Mouse (Mus musculus) brain, embryonic 18.5 days (tissue): ENCODE measurements at regions not wholly inside any gene's neighbourhood (a gene's known extent, or its start where the extent isn't known, plus 50 kb on each side); places are given as distances from the start of the nearest gene placed in this dataset.

ENCODE experiments used
- DNase-seq: peaks from one replicate; pipeline ENCODE4 v3.0.0-alpha.2; 2012; ENCODE audit warnings: low read depth, low spot score

DNA sequence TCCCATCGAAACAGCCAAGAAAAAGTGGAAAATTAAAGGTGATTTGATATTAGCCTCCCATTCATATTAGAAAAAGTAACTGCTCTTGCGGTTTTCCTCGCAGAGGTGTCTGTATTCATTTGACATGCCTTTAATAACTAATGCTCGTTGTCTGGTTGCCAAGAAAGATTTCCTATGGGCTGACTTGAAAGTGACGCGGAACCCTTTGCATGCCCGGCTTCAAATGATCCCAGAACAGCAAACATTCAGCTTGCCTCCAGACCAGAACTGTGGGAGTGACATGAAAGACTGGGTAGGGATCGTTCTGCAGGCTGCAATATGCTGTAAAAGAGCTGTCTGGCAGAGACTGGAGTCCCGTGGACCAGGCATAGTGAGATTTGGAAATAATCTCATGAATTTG is 81.9 kb upstream of the Pkdcc start:
- DNase-seq, result no peak

DNA sequence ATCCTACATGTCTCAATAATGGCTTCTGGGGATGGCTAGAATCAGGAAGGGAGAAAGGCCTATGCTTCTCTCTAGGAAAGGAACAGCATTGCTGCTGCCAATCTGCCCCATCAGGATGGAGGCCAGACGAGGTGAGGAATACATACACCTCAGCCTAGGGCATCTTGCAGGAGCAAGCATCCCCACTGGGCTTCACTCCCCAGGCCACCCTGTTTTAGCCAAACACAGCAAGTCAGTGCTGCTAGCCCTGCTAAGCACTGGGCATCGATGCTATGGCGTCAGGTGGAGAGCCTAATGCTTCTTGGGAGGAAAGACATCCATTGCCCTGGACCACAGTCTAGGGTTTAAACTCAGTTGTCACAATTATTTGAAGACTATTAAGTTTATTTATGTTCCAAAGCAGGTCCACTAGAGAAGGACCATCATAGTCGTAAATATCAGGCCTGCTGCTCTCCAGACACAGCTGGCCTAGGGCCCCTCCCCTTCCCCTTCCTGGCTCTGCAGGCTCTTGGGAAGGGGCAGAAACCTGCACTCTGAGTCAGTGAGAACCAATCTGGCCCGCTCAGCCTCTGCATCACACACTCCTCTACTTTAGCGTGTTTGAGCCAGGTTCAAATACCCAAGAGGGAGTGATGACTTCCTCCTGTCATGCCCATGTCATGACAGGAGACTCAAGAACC is 79.5 kb upstream of the Pkdcc start:
- DNase-seq, result no peak

DNA sequence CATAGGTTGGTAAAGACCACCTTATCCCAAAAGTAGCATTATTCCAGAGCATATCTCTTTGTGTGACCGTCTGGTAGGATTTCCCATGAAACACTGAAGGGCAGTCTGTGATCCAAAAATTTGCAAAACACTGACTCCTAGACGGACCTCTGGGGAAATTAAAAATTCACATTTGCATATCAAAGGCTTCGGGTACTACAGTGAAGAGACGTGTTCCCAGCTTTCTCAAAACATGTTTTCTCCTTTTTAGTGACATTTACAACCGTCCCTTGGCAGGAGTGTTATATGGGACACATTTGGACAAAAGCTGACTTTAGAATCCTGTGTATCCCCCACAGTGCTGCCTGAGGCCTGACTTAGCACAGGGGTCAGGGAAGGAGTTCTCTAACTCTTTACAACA is 78.8 kb upstream of the Pkdcc start:
- no peak for DNase-seq

DNA sequence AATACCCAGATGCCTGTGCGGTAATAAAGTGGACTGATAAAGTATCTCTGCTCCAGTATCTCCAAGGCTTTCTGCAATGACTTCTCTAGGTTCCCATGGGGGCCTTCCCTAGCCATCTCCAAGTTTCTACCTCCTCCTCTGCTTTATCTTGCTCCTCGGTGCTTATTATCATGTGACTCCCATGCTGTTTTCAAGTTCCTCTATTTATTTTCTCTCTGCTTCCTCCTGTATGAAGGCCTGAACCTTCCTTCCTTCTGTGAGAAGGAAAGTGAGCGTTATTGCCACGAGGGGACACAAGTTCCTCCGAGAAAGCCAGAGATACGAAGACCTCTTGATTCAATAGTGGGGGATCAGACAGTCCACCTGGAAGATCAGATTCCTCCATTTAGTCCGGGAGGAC is 77.4 kb upstream of the Pkdcc start:
- DNase-seq, result no peak

DNA sequence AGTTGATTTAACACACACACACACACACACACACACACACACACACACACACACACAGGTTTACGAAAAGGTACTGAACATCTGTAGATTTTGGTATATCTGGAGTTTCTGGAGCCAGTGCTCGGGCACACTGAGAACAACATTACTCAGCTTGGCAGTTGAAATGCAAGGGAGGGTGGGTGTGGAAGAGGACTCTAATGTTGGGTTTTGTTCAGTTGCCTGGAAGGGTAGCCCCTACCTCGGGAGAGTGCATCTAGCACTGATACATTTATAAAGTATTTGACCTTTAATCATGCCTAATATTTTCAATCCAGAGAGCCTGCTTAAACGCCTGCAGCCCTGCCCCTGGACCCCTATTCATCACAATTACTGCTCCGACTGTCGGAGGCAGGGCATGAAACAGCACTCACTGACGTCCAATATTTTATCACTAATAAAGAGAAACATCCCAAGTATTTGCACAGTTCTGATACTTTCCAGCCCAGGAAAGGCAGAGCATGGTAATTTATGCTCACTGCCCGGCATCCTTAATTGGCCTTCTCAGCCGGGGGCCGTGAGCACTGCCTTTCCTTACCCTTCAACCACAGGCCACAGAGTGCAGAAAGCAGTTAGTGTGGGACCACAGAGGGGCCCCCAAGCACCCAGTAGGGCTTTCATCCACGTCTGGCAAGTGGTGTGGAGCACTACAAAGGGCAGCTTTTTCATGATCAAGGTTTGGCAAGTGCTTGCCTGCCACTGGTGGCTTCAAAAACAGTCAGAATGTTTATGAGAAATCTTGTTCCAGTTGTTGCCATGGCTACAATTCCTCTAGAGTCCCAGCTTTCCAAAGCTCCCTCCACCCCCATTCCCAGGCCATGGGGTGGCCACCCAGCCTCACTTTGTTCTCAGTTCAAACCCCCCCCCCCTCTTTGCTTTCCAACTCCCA is 76.3 kb upstream of the Pkdcc start:
- no peak for DNase-seq

DNA sequence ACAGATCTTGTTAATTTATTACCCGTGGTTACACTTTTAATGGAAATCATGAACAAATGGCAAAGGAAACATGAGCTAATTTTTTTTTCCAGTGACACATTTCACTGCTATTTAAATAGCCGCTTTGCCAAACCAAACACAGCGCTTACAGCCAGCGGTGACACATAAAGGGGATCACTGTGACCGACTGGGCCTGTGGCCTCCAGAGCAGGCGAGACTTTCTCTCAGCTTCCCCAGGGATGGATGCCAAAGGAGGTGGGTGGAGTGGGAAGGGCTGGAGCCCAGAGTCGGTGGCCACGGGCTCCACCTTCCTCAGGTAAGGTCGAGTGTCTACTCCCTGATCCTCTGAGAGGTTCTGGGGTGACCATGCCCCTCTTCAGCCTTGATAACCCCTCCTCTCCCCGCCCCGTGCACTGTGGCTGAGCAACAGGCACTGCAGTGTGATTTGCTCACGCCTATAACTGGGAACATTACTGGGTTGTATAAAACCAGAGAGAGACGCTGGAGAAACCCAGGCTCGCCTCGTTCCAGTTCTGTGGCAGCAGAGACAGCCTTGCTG is 66.6 kb upstream of the Pkdcc start:
- no peak for DNase-seq

DNA sequence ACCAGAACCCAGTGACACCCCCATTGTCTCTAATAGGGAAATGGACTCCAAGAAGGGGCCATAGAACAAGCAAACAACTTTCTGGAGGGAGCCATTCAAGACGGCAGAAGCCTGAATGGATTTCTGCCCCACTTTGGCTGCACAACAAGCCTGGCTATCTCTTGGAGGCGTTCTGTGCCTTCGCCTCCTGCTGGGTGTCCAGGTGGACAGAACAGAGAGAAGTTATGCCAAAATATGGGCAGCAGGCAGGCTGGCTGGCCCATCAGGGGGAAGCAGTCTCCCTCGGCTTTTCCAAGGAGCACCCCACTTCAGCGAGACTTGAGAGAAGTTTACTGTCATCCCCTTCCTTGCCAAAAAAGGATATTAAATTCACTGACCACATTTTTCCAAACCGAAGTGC is 65.8 kb upstream of the Pkdcc start:
- DNase-seq, result no peak

DNA sequence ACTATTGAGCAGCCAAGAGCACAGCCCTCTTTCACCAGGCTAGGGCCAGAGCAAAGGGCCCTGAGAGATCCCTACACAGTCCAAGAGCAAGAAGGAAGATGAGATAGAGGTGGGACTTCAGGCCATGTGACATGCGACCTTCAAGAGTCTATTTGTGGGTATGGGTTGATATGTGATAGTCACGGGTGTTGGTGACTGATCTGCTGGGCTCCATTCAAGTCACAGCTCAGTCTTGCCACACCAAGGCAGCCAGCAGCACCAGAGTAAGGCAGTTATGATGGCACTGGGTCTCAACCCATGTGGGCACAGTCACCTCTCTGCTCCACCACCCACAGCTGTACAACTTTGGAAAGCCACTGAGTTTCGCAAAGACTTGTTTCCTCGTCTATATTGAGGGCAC is 60.0 kb upstream of the Pkdcc start:
- no peak for DNase-seq

DNA sequence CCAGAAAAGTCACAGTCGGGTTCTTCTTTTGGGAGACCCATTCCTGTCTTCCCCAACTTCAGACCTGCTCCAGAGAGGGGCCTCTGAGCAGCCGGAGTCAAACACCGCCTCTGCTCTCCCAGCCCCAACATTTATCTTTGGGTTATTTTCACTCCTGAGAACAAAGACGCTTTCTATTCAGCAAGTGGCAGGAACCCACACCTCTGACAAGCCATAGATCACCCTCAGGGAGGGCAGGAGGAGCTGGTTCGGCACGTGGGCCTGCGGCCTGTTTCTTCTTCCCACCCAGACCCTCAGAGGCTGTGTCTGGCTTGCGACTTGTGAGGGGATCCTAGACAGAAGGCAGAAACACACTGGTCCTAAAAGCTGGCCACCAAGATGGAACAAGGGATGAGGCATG is 58.4 kb upstream of the Pkdcc start:
- DNase-seq, result no peak

DNA sequence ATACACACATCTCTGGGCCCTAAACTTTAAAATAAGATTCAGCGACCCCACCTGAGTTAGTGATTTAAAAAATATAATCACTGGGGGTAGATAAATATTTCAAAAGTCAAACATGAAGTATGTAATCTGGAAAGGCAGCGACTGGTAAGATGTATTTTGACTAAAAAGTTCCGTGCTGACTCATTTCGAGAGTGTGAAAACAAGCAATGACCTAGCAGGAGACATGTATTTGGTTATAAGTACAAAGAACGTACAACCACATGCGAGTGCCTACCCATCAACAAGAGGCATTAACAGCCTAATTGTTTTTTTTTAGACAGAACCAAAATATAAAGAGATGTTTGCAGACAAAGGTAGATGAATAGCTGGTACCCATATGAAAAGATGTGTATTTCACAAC is 57.0 kb upstream of the Pkdcc start:
- DNase-seq, result no peak

DNA sequence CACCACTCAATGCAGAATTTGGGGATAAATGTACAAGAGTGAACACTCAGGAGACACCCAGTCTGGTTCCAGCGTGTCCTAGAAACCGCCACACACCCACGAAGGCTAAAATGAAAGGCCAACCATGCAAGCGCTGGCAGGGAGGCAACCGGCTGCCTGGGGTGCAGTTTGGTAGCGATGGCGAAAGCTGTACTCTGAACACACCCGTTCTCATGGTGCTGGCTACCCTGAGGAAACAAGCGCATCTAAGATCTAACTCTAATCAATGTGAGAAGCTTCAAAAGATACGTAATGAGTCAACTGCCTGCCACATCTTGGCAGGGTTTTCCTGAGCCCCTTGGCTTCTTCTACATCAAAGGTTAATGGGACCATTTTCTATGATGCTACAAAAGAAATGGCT is 56.4 kb upstream of the Pkdcc start:
- DNase-seq, result no peak

DNA sequence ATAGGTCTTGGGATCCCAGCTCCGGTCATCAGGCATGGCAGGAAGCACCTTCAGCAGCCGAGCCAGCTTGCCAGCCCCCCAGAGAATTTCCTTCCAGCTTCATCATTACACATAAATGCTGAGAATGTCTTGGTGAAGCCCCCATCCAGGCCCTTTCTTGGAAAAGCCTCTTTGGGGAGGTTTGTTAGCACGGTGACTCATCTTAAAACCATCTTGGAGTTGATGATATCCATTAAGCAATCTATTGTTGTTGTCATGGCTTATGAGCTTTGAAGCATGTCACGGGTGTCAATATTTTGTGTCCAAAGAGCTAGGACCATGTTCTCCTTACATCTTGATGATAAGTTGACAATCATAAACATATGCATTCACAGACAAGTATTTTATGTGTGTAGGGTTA is 55.5 kb upstream of the Pkdcc start:
- DNase-seq, result no peak

DNA sequence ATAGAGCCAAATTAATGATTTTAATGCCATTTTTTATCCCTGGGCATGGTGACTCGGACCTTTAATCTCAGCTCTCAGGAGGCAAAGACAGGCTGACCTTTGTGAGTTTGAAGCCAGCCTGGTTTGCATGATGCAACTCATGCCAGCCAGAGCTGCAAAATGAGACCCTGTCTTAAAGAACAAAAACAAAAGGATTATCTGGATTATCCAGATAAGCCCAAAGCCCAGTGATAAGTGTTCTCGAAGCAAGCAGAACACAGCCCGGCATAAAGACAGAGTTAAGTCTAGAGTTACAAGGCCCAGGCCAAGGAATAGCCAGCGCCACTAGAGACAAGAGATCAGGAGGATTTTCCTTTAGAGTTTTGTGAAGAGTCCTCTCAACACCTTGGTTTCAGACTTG is 54.8 kb upstream of the Pkdcc start:
- no peak for DNase-seq

DNA sequence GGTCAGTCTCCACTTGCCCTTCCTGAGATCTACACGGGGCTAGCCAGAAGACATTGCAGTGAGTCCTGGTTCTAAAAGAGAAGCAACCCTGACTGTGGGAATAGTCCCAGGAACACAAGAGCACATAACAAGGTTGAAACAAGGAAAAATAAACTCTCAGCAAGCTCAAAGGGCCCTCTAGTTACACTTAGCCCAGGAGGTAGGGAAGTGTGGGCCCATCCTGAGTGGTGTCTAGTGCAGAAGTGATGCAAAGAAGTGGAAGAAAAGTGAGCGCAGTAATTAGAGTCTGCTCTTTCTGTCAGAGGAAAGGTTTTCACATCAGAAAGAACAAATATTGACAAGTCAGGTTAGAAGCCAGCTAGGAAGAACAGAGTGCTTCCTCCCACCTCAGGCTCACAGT is 53.4 kb upstream of the Pkdcc start:
- DNase-seq, result no peak

DNA sequence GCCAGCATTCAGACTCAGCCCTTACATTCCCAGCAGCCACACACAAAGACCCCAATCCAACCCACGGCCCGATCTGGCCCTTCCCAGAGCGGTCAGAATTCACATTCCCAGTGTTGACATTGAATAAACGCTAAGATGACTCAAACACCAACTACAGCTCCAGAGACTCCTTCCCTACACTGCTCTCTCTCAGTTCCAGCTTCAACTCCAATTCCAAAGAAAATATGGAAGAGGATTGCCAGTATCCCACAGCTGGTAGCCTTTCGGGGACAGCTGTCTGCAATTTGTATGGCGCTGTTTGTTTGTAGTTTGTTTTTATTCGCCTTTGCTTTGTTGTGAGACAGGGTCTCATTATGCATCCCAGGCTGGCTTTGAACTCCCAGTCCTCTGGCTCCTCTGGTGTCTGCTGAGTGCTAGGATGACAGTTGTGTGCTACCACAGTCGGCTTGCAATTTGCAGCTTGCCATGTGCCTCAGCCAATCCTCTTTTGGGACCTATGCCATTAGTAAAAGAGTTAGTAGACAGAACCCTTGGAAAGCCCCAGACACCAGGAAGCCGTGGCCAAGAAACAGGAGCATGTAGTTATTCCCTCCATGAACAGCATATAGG is 51.0 kb upstream of the Pkdcc start:
- DNase-seq, result no peak

DNA sequence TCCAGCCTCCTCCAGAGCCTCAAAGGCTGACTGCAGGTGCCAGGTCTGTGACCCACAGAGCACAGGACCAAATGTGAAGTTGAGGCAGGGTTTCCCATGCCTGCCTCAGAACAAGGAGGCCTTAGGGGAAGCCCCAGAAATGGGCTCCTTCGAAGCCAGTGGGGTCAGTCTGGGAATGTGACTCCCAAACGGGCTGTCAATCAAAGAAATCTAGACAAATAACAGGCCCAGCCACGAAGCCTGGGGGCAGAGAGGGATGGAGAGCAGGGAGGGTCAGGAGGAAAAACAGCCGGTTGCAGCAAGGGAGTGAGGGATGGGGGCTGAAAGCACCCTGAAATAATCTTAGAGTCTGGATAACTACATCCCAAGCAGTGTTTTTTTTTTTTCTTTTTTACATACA is 50.4 kb upstream of the Pkdcc start:
- no peak for DNase-seq

DNA sequence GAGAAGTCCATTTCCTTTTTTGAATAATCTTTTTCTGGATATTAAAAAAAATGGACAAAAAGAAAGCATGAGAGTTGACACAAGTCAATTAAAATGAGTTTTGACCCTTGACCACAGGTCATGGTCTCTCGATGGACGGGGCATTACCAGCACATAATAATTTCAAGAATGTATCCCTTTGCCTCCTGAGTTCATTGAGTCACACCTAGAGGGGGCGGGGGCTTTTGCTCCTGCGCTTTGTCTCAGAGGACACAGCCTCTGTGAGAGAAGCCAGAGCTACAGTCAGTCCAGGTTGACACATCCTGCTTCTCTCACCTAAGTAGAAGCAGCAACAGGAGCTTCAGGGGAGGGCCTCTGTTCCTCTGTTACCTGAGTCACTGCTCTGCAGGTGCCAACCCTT is 50.0 kb upstream of the Pkdcc start:
- no peak for DNase-seq
